Mouse (Mus musculus) cerebellum, adult 2 months (tissue): ENCODE results near the gene Mettl16. TPM values are rescaled to one million over a fixed set of nuclear protein-coding genes. Genes with fewer than 3 reads are reported as not detected.

ENCODE experiments used
- DNase-seq, 2 experiments: peaks; one replicate each; pipeline ENCODE4 v3.0.0; 2021
- H3K27ac ChIP-seq: fragments of 200-500 bp; 2 replicates; pipeline ENCODE4 v1.5.1; 2012; ENCODE audit warnings: low read length, control low read depth, inconsistent platforms; ENCODE audit not compliant: insufficient read depth
- H3K27me3 ChIP-seq: fragments of 200-500 bp; 2 replicates; pipeline ENCODE4 v1.6.1; 2012; ENCODE audit warnings: inconsistent platforms, mild to moderate bottlenecking, low read length, moderate library complexity; ENCODE audit not compliant: control insufficient read depth, insufficient read depth
- H3K4me1 ChIP-seq: fragments of 200-500 bp; 2 replicates; pipeline ENCODE4 v1.6.1; 2011; ENCODE audit warnings: low read length; ENCODE audit not compliant: control insufficient read depth, insufficient read depth
- H3K4me3 ChIP-seq: fragments of 200-500 bp; replicated peaks from 2 replicates; pipeline ENCODE3; 2011; ENCODE audit warnings: mild to moderate bottlenecking, low read depth, low read length, control low read depth; ENCODE audit not compliant: insufficient read depth
- CTCF ChIP-seq: fragments of 200-500 bp; IDR thresholded peaks from 2 replicates; pipeline ENCODE4 v1.5.1; 2011; ENCODE audit warnings: low read depth, mild to moderate bottlenecking, control low read depth, low read length, moderate library complexity, borderline replicate concordance; ENCODE audit not compliant: insufficient read depth
- POLR2A ChIP-seq: fragments of 200-500 bp; IDR thresholded peaks from 2 replicates; pipeline ENCODE4 v1.6.1; 2011; ENCODE audit warnings: low read length, control low read depth, borderline replicate concordance; ENCODE audit not compliant: insufficient read depth
- WGBS: fragments of 180-500 bp; shearing (Covaris S2); methylation state at CpG from one replicate; pipeline ENCODE4 v1.1.7; 2018; 5-methylcytosine and 5-hydroxymethylcytosine counted together
- polyA plus RNA-seq: library from polyadenylated mRNA; depleted of rRNA; stranded (reverse); fragments of >200 nt; gene quantifications from 2 replicates; pipeline ENCODE4 v1.2.3, GENCODE M21; 2012

Mettl16 gene
- polyA plus RNA-seq, 1 experiment: 18.5 TPM

- no peak overlapping the region for H3K27ac ChIP-seq
- no peaks in the 10 kb centered on the region for H3K27me3 ChIP-seq
- TF ChIP-seq CTCF (no peak), POLR2A (no peak)
- WGBS: 86% methylated on average over 4 of the region's 4 CpGs
- DNase-seq: no peak
- no peak overlapping the region for H3K4me3 ChIP-seq
- no peaks in the 10 kb centered on the region for H3K4me1 ChIP-seq
These were observed 3.2 kb upstream of the Mettl16 start for GRCm38 (mm10) chr11:74767469-74767868.

GRCm38 (mm10) chr11:74768045-74768444 is 2.6 kb upstream of the Mettl16 start:
- H3K27ac ChIP-seq: no peak overlapping the region
- no peak overlapping the region for H3K4me3 ChIP-seq
- H3K27me3 ChIP-seq: no peaks in the 10 kb centered on the region
- H3K4me1 ChIP-seq: no peaks in the 10 kb centered on the region
- WGBS: 32% methylated on average over 6 of the region's 6 CpGs
- peak; percentile 45; the same call in 1 of the 2 replicates for TF ChIP-seq CTCF
- no peak for TF ChIP-seq POLR2A
- peak in 1 of 2 experiments; percentile 26 for DNase-seq

- WGBS: 78% methylated on average over 9 of the region's 9 CpGs
- H3K4me3 ChIP-seq: no peak overlapping the region
- H3K4me1 ChIP-seq: no peaks in the 10 kb centered on the region
- H3K27me3 ChIP-seq: no peaks in the 10 kb centered on the region
- no peak for TF ChIP-seq CTCF
- TF ChIP-seq POLR2A: no peak
- no peak overlapping the region for H3K27ac ChIP-seq
- DNase-seq: no peak
These were observed 593 bp upstream of the Mettl16 start for GRCm38 (mm10) chr11:74770037-74770436.

- Histone ChIP-seq H3K27ac (peak overlapping the region; percentile 67), H3K4me3 (peak overlapping the region; percentile 92), H3K4me1 (no peaks in the 10 kb centered on the region), H3K27me3 (no peaks in the 10 kb centered on the region)
- TF ChIP-seq CTCF (no peak), POLR2A (no peak)
- DNase-seq: no peak
- WGBS: 6% methylated on average over 8 of the region's 8 CpGs
These were observed 604 bp downstream of the Mettl16 start for GRCm38 (mm10) chr11:74771234-74771633.

- Histone ChIP-seq H3K27me3 (no peaks in the 10 kb centered on the region), H3K4me3 (peak overlapping the region; percentile 92), H3K4me1 (no peaks in the 10 kb centered on the region), H3K27ac (no peak overlapping the region)
- no peak for DNase-seq
- TF ChIP-seq CTCF: no peak
- TF ChIP-seq POLR2A: no peak
- WGBS: 60% methylated on average over 4 of the region's 4 CpGs
These were observed 1.0 kb downstream of the Mettl16 start for GRCm38 (mm10) chr11:74771650-74772049.

GRCm38 (mm10) chr11:74772386-74772785 is 1.8 kb downstream of the Mettl16 start:
- TF ChIP-seq CTCF (no peak), POLR2A (no peak)

GRCm38 (mm10) chr11:74792874-74793273 is 22.2 kb downstream of the Mettl16 start:
- H3K27ac ChIP-seq: no peak overlapping the region
- 91% methylated on average over 4 of the region's 4 CpGs for WGBS
- no peaks in the 10 kb centered on the region for H3K4me1 ChIP-seq
- H3K4me3 ChIP-seq: no peak overlapping the region
- TF ChIP-seq CTCF: no peak
- no peak for TF ChIP-seq POLR2A
- no peak for DNase-seq
- H3K27me3 ChIP-seq: no peaks in the 10 kb centered on the region

More at GRCm38 (mm10) chr11:74772386-74772785, 1.8 kb downstream of the Mettl16 start:
- WGBS: 88% methylated on average over 2 of the region's 2 CpGs
- Histone ChIP-seq H3K4me3 (no peak overlapping the region), H3K27ac (no peak overlapping the region), H3K27me3 (no peaks in the 10 kb centered on the region), H3K4me1 (no peaks in the 10 kb centered on the region)
- no peak for DNase-seq

GRCm38 (mm10) chr11:74800658-74801057 is 30.0 kb downstream of the Mettl16 start:
- Histone ChIP-seq H3K4me1 (no peaks in the 10 kb centered on the region), H3K27me3 (no peaks in the 10 kb centered on the region), H3K27ac (no peak overlapping the region), H3K4me3 (no peak overlapping the region)
- no peak for DNase-seq
- 82% methylated on average over 4 of the region's 4 CpGs for WGBS
- no peak for TF ChIP-seq CTCF
- no peak for TF ChIP-seq POLR2A

GRCm38 (mm10) chr11:74804081-74804627 is 33.5 kb downstream of the Mettl16 start:
- Histone ChIP-seq H3K4me1 (no peaks in the 10 kb centered on the region), H3K4me3 (no peak overlapping the region), H3K27ac (no peak overlapping the region), H3K27me3 (no peaks in the 10 kb centered on the region)
- WGBS: 89% methylated on average over 3 of the region's 3 CpGs
- no peak for TF ChIP-seq CTCF
- TF ChIP-seq POLR2A: no peak
- no peak for DNase-seq
